Mouse (Mus musculus) G1E (cell line): ENCODE data around the gene Naa15.

ENCODE experiments used
- CTCF ChIP-seq: IDR thresholded peaks from 2 replicates; pipeline ENCODE4 v1.5.1; 2012; ENCODE audit warnings: low read depth, low read length, inconsistent platforms, mixed read lengths
- GATA2 ChIP-seq: IDR thresholded peaks from 2 replicates; pipeline ENCODE4 v1.6.1; 2012; ENCODE audit warnings: low read depth, low read length, inconsistent platforms, borderline replicate concordance
- POLR2AphosphoS5 ChIP-seq: IDR thresholded peaks from 2 replicates; pipeline ENCODE4 v1.6.1; 2012; ENCODE audit warnings: low read depth, low read length, inconsistent platforms; ENCODE audit not compliant: insufficient replicate concordance
- TAL1 ChIP-seq: conservative IDR thresholded peaks from 2 replicates; pipeline ENCODE4 v1.6.1; 2012; ENCODE audit warnings: low read depth, low read length, inconsistent platforms, mixed read lengths

- TF ChIP-seq POLR2AphosphoS5 (no peak), CTCF (no peak), TAL1 (no peak), GATA2 (no peak)
These were observed 78.4 kb downstream of the Naa15 start for GRCm38 (mm10) chr3:51493272-51493838.
